Mouse (Mus musculus) MN1 (cell line): ENCODE results near the gene Pfkfb3.

Source experiments
- DNase-seq: peaks from one replicate; pipeline ENCODE4 v3.0.0-alpha.2; 2016; ENCODE audit warnings: low spot score

Pfkfb3 gene

GRCm38 (mm10) chr2:11553471-11554400 lies at the start of gene Pfkfb3:
TSS of gene Pfkfb3 (minus strand) at chr2:11554077.
- peak; percentile 79 for DNase-seq

- peak; percentile 95 for DNase-seq
Measured at GRCm38 (mm10) chr2:11602506-11603489, 48.9 kb upstream of the Pfkfb3 start.

- no peak for DNase-seq
Measured at GRCm38 (mm10) chr2:11601795-11602194, 47.9 kb upstream of the Pfkfb3 start.

- no peak for DNase-seq
Measured at GRCm38 (mm10) chr2:11597906-11598305, 44.0 kb upstream of the Pfkfb3 start.

- DNase-seq = peak; percentile 35
Measured at GRCm38 (mm10) chr2:11596690-11597089, 42.8 kb upstream of the Pfkfb3 start.

DNA sequence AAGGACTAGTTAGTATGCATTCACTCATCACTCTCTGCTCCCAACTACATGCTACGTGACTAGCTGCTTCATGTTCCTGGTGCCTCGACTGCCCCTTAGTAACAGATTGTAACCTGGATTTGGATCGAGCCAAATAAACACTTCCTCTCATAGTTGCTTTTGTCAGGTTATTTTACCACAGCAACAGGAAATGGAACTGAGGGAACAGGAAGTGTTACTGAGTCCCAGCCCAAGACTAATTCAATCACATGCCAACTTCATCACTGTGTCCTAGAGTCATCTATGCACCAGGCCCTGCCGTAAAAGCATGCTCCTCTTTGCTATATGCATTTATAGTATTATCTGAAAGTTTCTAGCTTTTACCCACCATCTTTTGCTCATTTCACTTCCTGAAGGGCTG lies 34.1 kb upstream of the Pfkfb3 start:
- no peak for DNase-seq

- DNase-seq = no peak
Measured at GRCm38 (mm10) chr2:11579399-11579798, 25.5 kb upstream of the Pfkfb3 start.

DNA sequence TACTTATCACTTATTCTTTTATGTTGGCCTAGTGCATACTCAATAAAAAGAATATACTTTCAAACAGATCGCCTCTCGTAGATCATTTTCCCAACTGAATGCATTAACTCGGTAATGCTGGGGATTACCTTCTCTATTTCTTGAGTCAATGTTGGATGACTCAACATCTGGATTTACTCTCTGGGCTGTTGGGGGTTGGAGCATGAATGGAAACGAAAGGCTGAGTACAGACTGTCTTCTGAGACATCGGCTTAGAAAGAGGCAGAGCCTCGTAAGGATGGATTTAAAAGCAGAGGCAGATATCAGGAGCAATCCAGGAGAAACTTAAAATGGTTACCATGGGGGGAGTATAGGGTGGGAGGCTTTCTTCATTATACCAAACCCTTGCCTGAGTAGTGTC lies 24.3 kb upstream of the Pfkfb3 start:
- no peak for DNase-seq

GRCm38 (mm10) chr2:11573684-11574083 lies 19.8 kb upstream of the Pfkfb3 start:
- no peak for DNase-seq

- no peak for DNase-seq
Measured at GRCm38 (mm10) chr2:11571004-11571535, 17.2 kb upstream of the Pfkfb3 start.

DNA sequence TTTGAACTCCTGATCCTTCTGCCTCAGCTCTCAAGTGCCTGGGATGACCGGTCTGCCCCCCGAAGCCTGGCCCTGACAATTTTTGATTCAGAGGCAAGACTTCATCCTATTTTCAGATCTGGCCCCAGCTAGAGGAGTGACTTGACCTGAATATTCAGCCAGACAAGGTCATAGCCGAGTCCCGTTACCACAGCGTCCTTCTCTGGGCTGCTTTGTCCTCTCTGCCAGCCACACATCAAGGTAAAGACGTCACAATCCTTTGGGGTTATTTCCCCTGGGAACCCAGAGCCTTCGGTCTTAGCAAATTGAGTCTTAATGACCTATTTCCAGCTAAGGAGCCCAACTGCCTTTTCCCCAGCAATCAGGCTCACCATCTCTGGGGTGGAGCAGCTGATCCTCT lies 14.6 kb upstream of the Pfkfb3 start:
- no peak for DNase-seq

DNA sequence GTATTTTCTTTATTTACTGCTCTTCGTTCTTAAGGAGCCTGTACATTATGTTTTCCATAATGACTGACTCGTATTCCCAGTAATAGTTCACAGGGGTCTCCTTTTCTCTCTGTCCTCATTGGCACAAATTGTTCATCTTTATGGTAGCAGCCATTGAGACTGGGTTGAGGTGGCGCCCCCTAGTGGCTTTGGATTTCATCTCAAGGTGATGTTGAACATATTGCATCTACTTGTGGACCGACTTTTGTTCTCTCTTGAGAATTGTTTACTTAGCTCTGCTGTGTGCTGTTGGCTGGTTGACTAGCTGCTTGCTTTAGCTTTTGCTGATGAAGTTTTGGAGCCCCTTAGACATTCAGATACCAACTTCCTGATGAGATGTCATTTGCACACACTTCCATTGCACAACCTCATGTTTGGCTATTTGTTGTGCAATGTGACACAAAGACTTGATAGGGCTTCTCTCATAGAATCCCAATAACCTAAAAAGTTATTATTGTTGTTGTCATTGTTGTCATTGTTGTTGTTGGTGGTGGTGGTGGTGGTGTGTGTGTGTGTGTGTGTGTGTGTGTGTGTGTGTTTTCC lies 14.0 kb upstream of the Pfkfb3 start:
- DNase-seq = no peak

GRCm38 (mm10) chr2:11566898-11567297 lies 13.0 kb upstream of the Pfkfb3 start:
- DNase-seq = no peak

DNA sequence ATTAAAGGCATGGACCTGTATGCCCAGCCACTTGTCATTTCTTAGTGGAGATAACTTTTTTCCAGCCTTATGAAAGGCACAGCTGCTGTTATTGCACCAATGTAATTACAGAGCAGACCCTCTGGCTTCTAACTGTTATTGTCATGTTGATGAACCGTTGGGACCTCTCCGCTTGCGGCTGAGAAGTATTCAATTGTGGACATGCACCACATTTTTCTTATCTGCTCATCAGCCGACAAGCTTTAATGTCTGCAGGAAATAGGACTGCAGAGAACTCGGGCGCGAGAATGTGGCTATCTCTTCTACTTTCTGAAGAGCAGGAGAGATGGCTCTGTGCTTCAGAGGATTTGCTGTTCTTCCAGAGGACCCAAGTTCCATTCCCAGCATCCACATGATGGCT lies 12.4 kb upstream of the Pfkfb3 start:
- no peak for DNase-seq

GRCm38 (mm10) chr2:11564768-11565167 lies 10.9 kb upstream of the Pfkfb3 start:
- no peak for DNase-seq

- DNase-seq = peak; percentile 81
Measured at GRCm38 (mm10) chr2:11563256-11563655, 9.4 kb upstream of the Pfkfb3 start.

DNA sequence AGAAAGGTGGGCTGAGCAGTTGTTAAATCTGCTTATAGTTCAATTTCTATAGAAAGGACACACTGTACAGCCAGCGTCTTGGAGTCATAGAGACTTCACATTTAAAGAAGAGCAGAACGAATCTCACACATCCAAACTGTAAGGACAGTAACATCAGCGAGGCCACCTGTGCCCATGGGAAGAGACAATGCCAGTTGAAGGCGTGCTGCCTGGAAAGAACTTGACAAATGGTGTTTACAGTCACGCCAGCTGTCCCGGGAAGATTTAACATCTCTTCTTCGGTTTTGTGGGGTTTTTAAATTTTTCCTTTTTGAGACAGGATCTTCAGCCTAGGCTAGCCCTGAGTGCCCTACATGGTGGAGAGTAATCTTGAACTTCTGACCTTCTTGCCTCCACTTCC lies 4.8 kb upstream of the Pfkfb3 start:
- DNase-seq = no peak

DNA sequence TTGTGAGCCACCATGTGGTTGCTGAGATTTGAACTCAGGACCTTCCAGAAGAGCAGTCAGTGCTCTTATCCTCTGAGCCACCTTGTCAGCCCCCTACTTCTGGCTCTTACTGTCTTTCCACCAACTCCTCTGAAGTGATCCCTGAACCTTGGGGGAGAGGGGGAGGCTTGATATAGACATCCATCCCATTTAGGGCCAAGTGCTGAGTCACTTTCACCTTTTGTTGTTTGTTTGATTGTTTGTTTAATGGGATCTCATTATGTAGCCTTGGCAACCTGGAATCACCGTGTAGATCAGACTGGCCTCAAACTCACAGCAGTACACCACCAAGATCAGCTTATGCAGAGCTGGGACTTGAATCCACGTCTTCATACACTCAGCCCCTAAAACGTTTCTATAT lies 3.4 kb upstream of the Pfkfb3 start:
- no peak for DNase-seq

GRCm38 (mm10) chr2:11555316-11555715 lies 1.4 kb upstream of the Pfkfb3 start:
- DNase-seq = no peak

GRCm38 (mm10) chr2:11552966-11553451 lies 868 bp downstream of the Pfkfb3 start:
- peak; percentile 41 for DNase-seq

- peak; percentile 12 for DNase-seq
Measured at GRCm38 (mm10) chr2:11552297-11552821, 1.5 kb downstream of the Pfkfb3 start.

GRCm38 (mm10) chr2:11551726-11552125 lies 2.2 kb downstream of the Pfkfb3 start:
- no peak for DNase-seq
